Mouse (Mus musculus): Measurements from ENCODE around the gene Adgrf2.

DNA sequence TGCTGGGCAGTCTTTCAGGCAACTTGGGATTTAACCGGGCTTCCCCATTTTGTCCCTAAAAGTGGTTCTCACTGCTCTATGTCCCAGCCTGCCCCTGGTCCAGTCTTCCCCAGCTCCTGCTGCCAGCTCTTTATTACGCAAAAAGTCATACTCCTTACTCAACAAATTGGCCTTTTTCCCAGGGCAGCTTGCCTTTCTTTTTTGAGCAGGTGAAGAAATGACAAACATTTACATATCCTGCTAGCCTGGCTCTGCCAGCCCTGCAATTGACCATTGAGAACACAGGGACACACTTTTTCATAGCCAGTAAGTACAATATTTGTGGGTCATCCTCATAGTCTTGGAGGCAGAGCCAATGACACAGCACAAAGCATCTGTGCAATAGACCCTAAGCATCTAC lies 10.2 kb upstream of the Adgrf2 start:
- no peak for TF ChIP-seq CTCF (IDR thresholded peaks at IDR 0.05; ENCODE audit: extremely low read depth, insufficient read depth, low read length)
- no peak for TF ChIP-seq POLR2A (IDR thresholded peaks at IDR 0.05; ENCODE audit: extremely low read depth, insufficient read depth, low read length)

All from cortical plate, adult 2 months (tissue).